Mouse (Mus musculus): ENCODE results near the gene Crim1.

DNA sequence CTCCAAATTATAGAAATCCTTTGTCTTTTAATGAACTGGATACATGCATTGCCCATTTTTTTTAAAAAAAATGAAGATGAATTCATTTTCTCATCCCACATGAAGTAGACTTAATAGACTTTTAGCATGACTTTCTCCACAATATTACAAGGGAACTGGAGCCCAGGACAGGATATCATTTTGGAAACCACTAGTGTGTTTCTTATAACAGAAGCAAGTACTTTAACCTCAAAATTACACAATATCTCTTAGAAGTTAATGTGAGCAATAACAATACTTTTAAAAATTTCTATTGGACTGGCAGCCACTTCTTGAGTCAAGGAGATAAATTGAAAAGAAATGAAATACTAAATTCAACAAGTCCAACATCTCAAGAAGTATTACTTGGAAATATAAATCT lies 34.2 kb upstream of the Crim1 start:
- no peak for TF ChIP-seq ZC3H11A (IDR thresholded peaks at IDR 0.05; ENCODE audit: borderline replicate concordance, low read depth, low read length)
- TF ChIP-seq HCFC1 (IDR thresholded peaks at IDR 0.05; ENCODE audit: borderline replicate concordance, insufficient read depth, low read length): no peak
